Mouse (Mus musculus): ENCODE measurements around the gene Rhod.

- no peak for TF ChIP-seq CTCF (IDR thresholded peaks at IDR 0.05)
- no peak for TF ChIP-seq POLR2A (IDR thresholded peaks at IDR 0.05; ENCODE audit: insufficient read depth, low read depth, low read length)
- no peak for TF ChIP-seq EP300 (IDR thresholded peaks at IDR 0.05; ENCODE audit: insufficient read depth, low read depth, low read length)
These were observed 9.1 kb downstream of the Rhod start for GRCm38 (mm10) chr19:4430091-4430620.
